Mouse (Mus musculus): ENCODE results near the gene Gdpd5.

Gdpd5 gene

DNA sequence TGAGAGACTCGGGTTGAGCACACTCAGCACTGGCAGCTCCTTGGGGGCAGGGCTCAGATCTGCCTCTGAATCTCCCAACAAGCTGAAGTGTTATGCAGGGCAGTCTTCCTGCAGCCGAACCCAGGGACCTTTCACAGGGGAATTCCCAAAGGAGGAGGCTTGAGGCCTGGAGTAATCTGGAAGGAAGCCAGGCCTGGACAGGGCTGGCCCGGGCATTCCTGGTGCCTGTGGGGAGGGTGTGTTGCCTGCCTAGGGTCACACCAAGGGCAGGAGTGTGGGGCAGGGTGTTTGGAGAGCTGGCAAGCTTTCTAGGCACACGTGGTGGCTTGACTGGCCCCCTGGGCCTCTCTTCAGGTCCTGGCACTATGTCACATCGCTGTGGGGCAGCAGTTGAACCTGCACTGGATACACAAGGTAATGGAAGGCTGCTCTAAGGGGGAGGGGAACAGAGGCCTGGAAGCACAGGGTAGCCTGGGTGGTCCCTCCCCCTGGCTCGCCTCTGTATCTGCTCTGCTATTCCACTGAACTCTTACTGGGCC lies 60.4 kb downstream of the Gdpd5 start:
- no peak for DNase-seq (ENCODE audit: low read depth, low spot score)

DNA sequence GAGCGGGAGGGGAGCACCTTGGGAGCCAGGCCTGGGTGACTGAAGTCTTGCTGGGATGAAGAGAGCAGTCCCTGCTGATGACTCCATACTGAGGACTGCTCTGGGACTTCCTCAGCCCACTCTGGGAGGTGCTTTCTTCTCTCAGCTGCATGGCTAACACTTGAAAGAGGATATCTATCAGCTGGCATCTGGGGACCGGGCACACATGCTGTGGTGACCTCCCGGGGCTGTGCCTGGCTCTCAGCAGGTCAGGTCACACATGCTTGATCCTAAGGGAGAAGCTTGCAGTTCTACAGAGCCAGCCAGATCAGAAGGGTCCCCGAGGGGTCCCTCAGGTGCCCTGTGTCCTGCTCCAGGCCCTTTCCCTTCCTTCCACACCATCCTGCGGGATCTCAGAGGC lies 62.0 kb downstream of the Gdpd5 start:
- DNase-seq (ENCODE audit: low read depth, low spot score), result no peak

GRCm38 (mm10) chr7:99444012-99444411 lies 62.8 kb downstream of the Gdpd5 start:
- no peak for DNase-seq (ENCODE audit: low read depth, low spot score)

- no peak for DNase-seq (ENCODE audit: low read depth, low spot score)
Measured at GRCm38 (mm10) chr7:99445833-99446232, 64.6 kb downstream of the Gdpd5 start.

- no peak for DNase-seq (ENCODE audit: low read depth, low spot score)
Measured at GRCm38 (mm10) chr7:99447323-99447722, 66.1 kb downstream of the Gdpd5 start.

DNA sequence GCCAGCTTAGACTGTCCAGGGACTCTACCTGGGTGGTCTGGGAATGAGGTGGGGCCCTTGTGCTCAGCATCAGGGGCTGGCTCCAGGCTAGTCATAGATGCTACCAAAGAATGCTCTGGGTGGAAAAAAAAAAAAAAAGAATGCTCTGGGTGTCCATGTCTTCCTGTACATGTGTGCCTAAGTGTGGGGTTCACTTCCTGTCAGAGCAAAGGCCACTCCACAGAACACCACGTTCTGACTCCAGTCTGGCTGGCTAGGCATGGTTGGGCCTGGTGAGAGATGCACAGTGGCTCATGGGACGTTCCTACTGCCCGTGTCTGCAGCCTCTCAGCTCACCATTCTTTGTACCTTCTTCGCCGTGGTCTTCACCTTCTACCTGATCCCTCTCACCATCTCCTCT lies 67.4 kb downstream of the Gdpd5 start:
- no peak for DNase-seq (ENCODE audit: low read depth, low spot score)

- DNase-seq (ENCODE audit: low read depth, low spot score), result no peak
Measured at GRCm38 (mm10) chr7:99449063-99449462, 67.8 kb downstream of the Gdpd5 start.

GRCm38 (mm10) chr7:99449751-99450150 lies 68.5 kb downstream of the Gdpd5 start:
- no peak for DNase-seq (ENCODE audit: low read depth, low spot score)

DNA sequence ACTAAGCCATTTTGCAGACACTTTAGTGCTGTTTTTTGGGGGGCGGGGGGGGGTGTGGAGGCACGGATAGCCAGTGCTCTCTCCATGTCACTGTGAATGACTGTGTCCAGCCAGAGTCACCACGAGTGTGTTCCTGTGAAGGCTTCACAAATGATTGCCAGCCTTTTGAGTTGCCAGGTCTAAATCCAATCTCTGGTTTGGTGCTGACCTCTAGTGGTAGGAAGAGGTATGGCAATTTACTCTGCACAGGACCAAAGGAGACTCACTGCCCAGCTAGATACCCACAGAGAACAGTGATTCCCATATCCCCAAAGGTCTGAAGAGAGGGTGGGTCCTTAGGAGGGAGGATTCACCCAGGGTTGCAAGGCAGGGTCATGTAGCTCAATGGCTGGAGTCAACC lies 69.5 kb downstream of the Gdpd5 start:
- DNase-seq (ENCODE audit: low read depth, low spot score), result no peak

DNA sequence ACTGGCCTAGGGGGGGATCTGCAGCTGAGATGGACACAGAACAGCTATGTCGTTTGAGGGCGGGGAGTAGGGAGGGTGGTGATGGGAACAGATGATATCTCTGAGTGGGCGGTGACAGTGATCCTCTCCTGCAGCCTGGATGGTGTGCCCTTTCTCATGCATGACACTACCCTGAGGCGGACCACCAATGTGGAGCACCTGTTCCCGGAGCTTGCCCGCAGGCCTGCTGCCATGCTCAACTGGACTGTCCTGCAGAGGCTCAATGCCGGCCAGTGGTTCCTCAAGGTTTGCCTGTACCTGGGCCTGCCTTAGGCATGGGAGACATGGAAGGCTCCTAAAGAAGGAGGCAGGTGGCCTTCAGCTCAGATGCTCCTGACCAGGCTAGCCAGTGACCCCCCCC lies 71.6 kb downstream of the Gdpd5 start:
- DNase-seq (ENCODE audit: low read depth, low spot score), result no peak

- DNase-seq (ENCODE audit: low read depth, low spot score), result no peak
Measured at GRCm38 (mm10) chr7:99454044-99454443, 72.8 kb downstream of the Gdpd5 start.

GRCm38 (mm10) chr7:99458849-99459248 lies 77.6 kb downstream of the Gdpd5 start:
- peak; percentile 67 for DNase-seq (ENCODE audit: low read depth, low spot score)

GRCm38 (mm10) chr7:99459888-99460652 lies 78.9 kb downstream of the Gdpd5 start:
- DNase-seq (ENCODE audit: low read depth, low spot score), result no peak

DNA sequence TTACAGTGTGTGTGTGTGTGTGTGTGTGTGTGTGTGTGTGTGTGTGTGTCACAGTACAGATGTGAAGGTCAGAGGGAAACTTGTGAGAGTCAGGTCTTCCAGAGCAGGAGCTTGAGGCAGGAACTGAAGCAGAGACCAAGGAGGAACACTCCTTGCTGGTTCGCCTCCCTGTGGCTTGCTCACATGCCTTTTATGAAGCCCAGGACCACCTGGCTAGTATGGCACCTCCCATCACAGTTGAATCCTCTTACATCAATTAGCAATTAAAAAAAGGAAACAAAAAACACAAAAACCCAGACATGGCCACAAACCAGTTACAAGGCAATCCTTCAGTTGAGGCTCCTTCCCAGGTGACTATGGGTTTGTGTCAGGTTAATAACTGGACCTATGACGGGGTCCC lies 81.9 kb downstream of the Gdpd5 start:
- DNase-seq (ENCODE audit: low read depth, low spot score), result no peak

DNA sequence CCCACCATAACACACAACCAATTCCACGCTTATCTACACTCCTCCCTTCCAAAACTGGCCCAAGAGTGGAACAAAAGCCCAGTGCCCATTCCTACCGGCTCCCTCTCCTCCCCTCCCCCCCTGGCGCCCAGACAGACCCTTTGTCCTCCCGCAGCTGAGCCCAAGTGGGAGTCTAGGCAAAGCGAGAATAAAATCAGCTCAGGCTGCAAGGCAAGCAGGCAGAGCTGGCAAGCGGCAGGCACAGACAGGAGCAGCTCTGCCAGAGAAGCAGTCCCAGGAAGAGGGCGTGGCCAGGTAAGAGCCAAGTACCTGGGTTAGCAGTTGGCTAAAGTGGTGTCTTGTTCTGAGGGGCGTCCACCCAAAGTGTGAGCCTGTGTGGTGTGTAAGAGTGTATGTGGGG lies 84.6 kb downstream of the Gdpd5 start, which contains the start of gene Klhl35:
Gene Klhl35, plus strand, starts transcription at position 194 of the 400 bp plus-strand sequence.
- no peak for DNase-seq (ENCODE audit: low read depth, low spot score)

DNA sequence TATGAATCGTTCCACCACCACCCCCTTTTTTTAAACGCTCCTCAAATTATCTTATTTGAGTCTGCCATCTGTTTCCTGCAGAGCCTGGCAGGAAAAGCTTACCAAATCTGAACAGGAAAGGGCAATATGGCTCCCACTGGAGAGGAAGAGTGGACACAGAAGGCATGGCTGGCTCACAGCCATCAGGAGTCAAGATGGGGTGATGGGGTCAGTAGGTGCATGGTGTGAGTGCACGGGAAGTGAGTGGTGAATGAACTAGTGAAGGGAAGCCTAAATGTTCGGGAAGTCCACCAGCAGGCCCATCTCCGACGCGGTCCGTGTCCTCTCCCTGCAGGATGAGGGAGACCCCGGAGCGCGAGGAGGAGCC lies 86.7 kb downstream of the Gdpd5 start:
- DNase-seq (ENCODE audit: low read depth, low spot score), result no peak

GRCm38 (mm10) chr7:99468283-99469132 lies 87.3 kb downstream of the Gdpd5 start:
- no peak for DNase-seq (ENCODE audit: low read depth, low spot score)

- no peak for DNase-seq (ENCODE audit: low read depth, low spot score)
Measured at GRCm38 (mm10) chr7:99469680-99470405, 88.6 kb downstream of the Gdpd5 start.

GRCm38 (mm10) chr7:99471578-99471977 lies 90.4 kb downstream of the Gdpd5 start:
- DNase-seq (ENCODE audit: low read depth, low spot score), result no peak

- no peak for DNase-seq (ENCODE audit: low read depth, low spot score)
Measured at GRCm38 (mm10) chr7:99473638-99474407, 92.6 kb downstream of the Gdpd5 start.

Measured in telencephalon, adult 2 months (tissue).